Mouse (Mus musculus): ENCODE data around the gene Mroh2a. TPM values are rescaled to one million over a fixed set of nuclear protein-coding genes. Genes with fewer than 3 reads are reported as not detected.

Gene Mroh2a
- polyA plus RNA-seq, 1 experiment from 2014 or later: 0.68 TPM

DNA sequence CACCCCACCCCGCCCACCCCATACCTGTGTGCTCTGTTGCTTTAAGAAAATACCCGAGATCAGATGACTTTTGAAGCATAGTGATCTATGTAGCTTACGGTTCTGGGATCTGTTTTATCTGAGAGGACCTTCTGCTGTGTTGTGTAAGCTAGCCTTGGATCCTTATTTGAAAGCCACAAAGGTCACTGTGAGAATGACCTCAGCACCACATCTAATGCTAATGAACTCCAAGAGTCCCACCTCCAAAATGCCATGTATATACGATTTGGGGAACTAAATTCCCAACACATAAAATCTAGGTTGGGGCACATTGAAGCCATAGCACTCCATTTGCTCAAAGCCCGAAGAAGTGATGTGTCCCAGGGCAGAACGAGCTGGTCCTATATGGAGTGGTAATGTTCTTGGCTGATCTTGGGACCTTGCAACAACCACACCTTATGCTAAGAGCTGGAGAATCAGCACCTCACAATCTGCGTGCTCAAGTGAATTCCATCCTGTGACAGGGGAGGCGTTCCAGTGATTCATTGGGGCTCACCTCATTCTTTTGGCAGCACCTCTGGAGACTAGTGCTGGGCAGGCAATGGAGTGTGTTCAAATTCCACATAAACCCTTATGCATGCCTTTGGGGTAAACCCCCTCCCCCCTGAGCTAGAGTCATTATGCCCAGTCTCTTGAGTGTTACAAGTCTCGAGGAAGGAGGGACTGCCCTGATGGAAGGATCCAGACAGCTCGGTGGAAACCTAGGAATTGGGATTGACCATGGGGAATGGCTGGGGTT is 30.3 kb downstream of the Mroh2a start:
- no peaks in the 10 kb centered on the region for H3K27me3 ChIP-seq
- no peak overlapping the region for H3K27ac ChIP-seq (replicated peaks)
- peaks cover 17% of the 10 kb centered on the region; the same call in 1 of the 2 replicates for H3K4me1 ChIP-seq (replicated peaks)
- no peak overlapping the region for H3K4me3 ChIP-seq
- no peak overlapping the region for H3K4me2 ChIP-seq
- H3K9ac ChIP-seq: no peak overlapping the region
- no peak for ATAC-seq (ENCODE audit: low read depth)
- peaks cover 64% of the 10 kb centered on the region for H3K9me3 ChIP-seq
- peaks cover 30% of the 10 kb centered on the region for H3K36me3 ChIP-seq
- WGBS: 80% methylated on average over 10 of the region's 10 CpGs

DNA sequence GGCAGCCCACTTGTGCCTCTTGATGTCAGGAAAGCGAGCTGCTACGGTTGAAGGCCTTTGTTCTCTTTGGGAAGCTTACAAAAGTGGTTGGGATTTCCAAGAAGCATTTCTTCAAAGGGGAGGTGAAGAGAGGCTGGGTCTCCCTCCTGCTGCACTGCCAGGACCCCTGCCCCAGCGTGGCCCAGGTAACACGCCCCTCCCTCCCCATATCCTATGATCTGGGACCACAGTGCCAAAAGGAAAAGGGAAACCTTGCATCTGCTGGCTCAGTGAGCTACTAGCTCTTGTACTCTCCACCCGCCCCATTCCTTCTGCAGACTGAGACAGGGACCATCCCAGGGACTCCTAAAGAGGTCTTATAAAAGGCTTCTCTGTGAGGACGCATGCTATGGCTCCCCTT is 30.9 kb downstream of the Mroh2a start:
- no peak for ATAC-seq (ENCODE audit: low read depth)
- WGBS: 79% methylated on average over 6 of the region's 6 CpGs
- Histone ChIP-seq H3K4me2 (no peak overlapping the region), H3K4me3 (no peak overlapping the region), H3K9me3 (peaks cover 58% of the 10 kb centered on the region), H3K27me3 (no peaks in the 10 kb centered on the region), H3K9ac (no peak overlapping the region), H3K4me1 (replicated peaks) (peaks cover 23% of the 10 kb centered on the region), H3K36me3 (peaks cover 36% of the 10 kb centered on the region), H3K27ac (replicated peaks) (no peak overlapping the region)

DNA sequence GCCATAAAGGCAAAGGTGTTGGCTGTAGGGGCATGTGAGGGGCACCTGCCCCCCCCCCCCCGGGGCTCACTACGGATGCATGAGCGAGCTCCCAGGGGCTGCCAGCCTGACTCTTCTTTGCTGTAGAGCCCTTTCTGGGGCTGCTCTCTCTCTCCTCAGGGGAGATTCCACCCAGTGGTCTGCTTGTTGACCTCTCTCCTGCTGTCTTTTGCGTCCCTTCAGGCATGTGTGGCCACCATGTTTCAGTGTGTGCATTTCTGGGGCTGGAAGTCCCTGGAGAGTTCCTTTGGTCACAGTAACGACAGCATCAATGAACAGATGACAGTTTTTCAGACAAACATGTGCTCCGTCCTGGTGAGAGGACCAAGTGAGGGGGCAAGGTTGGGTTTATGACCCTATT is 31.6 kb downstream of the Mroh2a start:
- Histone ChIP-seq H3K27ac (replicated peaks) (no peak overlapping the region), H3K9me3 (peaks cover 51% of the 10 kb centered on the region), H3K36me3 (peaks cover 43% of the 10 kb centered on the region), H3K4me2 (no peak overlapping the region), H3K27me3 (no peaks in the 10 kb centered on the region), H3K4me1 (replicated peaks) (peaks cover 25% of the 10 kb centered on the region), H3K4me3 (no peak overlapping the region), H3K9ac (no peak overlapping the region)
- WGBS: 64% methylated on average over 6 of the region's 6 CpGs
- no peak for ATAC-seq (ENCODE audit: low read depth)

DNA sequence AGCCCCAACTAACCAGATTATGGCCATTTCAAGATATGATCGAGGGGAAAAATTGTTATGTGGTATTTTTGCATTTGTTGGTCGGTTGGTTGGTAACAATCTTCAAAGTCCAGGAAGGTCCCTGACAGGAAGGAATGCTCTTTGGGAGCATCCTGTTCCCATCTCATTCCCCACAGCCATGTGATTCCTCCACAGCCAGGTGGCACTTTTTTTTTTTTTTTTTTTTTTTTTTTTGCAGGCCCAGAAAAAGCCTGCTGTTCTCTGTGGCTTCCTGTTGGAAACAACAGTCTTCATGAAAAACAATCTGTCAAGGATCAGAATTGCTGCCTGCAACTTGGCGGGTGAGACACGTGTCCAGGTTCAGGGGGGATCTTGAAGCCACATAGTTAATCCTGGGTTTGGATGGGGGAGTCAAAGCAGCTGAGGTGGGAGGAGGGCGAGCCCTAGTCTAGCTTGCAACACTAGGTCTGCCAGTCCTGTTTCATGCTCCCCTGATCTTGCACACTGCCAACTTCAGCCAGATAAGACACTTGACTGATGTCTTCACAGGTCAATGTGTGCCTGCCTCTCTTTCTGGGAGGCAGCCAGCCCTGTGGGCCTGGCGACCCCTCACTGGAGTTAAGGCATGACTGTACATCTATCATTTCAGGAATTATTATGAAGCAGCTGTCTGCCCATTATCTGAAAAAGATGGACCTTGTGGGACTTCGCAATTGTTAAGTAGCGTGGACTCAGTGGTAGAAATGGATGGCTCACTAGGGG is 32.3 kb downstream of the Mroh2a start:
- H3K4me1 ChIP-seq (replicated peaks): peaks cover 25% of the 10 kb centered on the region
- H3K27ac ChIP-seq (replicated peaks): no peak overlapping the region
- H3K36me3 ChIP-seq: peaks cover 50% of the 10 kb centered on the region
- no peak overlapping the region for H3K4me2 ChIP-seq
- H3K9ac ChIP-seq: no peak overlapping the region
- no peak overlapping the region for H3K4me3 ChIP-seq
- H3K9me3 ChIP-seq: peaks cover 46% of the 10 kb centered on the region
- ATAC-seq (ENCODE audit: low read depth): peak; percentile 1; the same call in 1 of the 2 replicates
- no peaks in the 10 kb centered on the region for H3K27me3 ChIP-seq
- WGBS: 73% methylated on average over 8 of the region's 8 CpGs

DNA sequence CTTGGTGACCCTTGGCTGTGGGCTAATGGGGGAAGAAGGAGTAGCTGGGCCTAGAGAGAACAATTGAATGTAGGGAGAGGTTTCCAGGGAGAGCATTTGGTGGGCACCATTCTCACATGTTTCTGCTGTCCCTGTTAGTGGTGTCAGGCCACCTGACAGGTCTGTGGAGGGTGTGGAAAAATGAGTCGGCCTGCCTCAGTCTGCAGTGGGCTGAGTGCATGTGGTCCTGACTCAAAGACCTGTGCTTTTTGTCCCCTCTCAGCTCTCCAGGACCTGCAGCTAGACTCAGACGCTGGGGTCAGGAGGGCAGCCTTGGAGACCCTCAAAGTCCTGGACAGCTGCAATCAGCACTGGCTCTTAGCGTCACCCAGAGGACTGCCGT is 32.8 kb downstream of the Mroh2a start:
- H3K27ac ChIP-seq (replicated peaks): no peak overlapping the region
- peaks cover 56% of the 10 kb centered on the region for H3K36me3 ChIP-seq
- no peak overlapping the region for H3K9ac ChIP-seq
- ATAC-seq (ENCODE audit: low read depth): peak; percentile 2; the same call in 1 of the 2 replicates
- WGBS: 78% methylated on average over 4 of the region's 4 CpGs
- no peak overlapping the region for H3K4me2 ChIP-seq
- peaks cover 25% of the 10 kb centered on the region for H3K4me1 ChIP-seq (replicated peaks)
- no peaks in the 10 kb centered on the region for H3K27me3 ChIP-seq
- no peak overlapping the region for H3K4me3 ChIP-seq
- peaks cover 40% of the 10 kb centered on the region for H3K9me3 ChIP-seq

DNA sequence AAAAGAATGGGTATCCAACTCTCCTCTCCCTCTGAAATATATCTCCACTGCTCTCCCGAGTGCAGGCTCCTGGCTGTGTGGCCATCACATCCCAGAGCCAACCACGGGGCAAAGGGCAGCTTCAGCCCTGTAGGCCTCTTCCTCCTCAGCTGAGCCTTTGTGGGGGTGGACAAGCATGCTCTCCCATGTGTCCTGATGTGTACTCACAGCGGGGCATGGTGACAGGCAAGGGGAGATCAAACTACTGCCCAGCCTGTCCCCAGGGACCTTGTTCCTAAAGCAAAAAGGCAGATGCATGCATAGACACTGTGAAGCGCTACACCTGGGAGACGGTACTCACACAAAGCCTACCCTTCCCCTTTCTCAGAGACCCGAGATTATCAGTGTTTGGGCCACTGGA is 33.3 kb downstream of the Mroh2a start:
- ATAC-seq (ENCODE audit: low read depth): peak; percentile 3; the same call in 1 of the 2 replicates
- Histone ChIP-seq H3K27ac (replicated peaks) (no peak overlapping the region), H3K27me3 (no peaks in the 10 kb centered on the region), H3K4me2 (no peak overlapping the region), H3K36me3 (peaks cover 60% of the 10 kb centered on the region), H3K4me1 (replicated peaks) (peaks cover 25% of the 10 kb centered on the region), H3K9me3 (peaks cover 35% of the 10 kb centered on the region), H3K4me3 (no peak overlapping the region), H3K9ac (no peak overlapping the region)
- 81% methylated on average over 6 of the region's 6 CpGs for WGBS

DNA sequence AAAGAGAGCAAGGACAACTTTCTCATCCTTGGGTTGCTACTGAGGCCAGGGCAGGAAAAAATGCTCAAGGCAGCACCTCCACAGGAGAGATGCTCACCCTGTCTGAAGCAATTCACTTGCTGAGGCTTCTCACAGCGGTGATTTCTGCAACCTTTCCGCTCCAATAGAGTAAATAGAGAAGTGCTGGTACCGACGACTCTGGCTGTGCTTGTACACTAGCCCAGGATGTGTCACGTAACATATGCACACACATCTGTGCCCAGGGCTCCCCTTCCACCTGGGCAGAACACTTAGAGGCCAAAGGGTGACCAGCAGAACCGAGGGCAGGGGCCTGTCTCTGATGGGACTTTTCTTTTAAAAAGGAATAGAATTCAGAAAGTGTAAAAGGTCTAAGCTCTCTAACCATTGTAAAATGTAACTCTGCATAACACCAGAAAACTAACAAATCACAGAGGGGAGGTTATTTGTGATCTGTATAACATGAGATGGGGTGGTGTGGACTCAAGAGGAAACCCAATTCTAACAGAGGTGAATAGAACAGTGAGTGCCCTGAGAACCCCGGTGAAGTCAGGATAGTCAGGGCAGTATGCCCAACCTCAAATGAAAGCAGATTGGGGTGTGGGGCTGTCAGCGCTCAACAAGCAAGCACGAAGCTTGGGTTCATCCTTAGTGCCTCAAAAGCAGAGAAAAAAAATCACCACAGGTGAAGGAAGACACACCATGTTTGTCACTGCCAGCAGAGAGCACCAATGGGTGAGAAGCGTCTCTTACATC is 34.0 kb downstream of the Mroh2a start:
- Histone ChIP-seq H3K4me3 (no peak overlapping the region), H3K4me2 (no peak overlapping the region), H3K9ac (no peak overlapping the region), H3K27ac (replicated peaks) (no peak overlapping the region), H3K4me1 (replicated peaks) (peaks cover 25% of the 10 kb centered on the region), H3K9me3 (peaks cover 33% of the 10 kb centered on the region), H3K27me3 (no peaks in the 10 kb centered on the region), H3K36me3 (peaks cover 67% of the 10 kb centered on the region)
- 85% methylated on average over 10 of the region's 10 CpGs for WGBS
- ATAC-seq (ENCODE audit: low read depth): no peak

DNA sequence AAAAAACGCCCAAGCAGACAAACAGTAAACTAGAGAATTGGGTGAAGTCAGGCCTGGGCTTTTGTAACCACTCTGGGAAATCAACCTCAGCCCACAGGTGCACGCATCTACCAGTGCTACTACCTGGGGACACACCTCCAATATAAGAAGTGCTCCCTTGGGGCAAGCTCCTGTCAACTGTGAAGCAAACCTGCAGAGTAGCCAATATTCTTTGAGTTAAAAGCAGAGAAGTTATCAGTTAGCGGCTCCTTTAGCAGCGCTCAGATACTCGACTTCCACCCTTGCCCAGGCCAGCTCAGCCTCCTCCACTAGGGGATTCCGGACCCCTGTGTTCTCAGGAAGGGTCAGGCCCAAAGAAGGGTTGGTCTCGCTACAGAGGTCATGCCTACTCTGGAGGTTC is 34.9 kb downstream of the Mroh2a start:
- ATAC-seq (ENCODE audit: low read depth): no peak
- Histone ChIP-seq H3K4me3 (no peak overlapping the region), H3K36me3 (peaks cover 76% of the 10 kb centered on the region), H3K9me3 (peaks cover 24% of the 10 kb centered on the region), H3K27ac (replicated peaks) (no peak overlapping the region), H3K4me2 (no peak overlapping the region), H3K9ac (no peak overlapping the region), H3K4me1 (replicated peaks) (peaks cover 25% of the 10 kb centered on the region), H3K27me3 (no peaks in the 10 kb centered on the region)
- 85% methylated on average over 7 of the region's 7 CpGs for WGBS

DNA sequence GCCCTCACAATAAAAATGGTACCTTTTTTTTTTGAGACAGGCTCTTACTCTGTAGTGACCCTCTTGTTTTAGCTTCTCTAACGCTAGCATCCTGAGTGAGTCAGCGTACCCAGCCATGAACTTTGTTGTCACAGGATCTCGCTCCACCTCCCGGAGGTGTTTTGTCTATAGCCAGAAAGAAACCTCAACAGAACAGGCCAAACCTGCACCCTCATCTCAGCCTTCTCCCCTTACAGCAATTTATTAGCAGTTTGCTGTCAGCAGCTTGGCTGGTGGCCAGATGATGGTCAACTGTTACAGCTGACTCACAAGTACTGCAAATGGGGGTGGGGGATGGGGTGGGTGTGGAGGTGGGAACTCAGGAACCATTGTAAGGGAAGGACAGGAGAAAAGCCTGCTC is 35.5 kb downstream of the Mroh2a start:
- no peaks in the 10 kb centered on the region for H3K27me3 ChIP-seq
- H3K4me1 ChIP-seq (replicated peaks): peaks cover 25% of the 10 kb centered on the region
- H3K4me3 ChIP-seq: no peak overlapping the region
- no peak overlapping the region for H3K4me2 ChIP-seq
- ATAC-seq (ENCODE audit: low read depth): no peak
- H3K9ac ChIP-seq: no peak overlapping the region
- 77% methylated on average over 4 of the region's 4 CpGs for WGBS
- no peak overlapping the region for H3K27ac ChIP-seq (replicated peaks)
- H3K9me3 ChIP-seq: peaks cover 19% of the 10 kb centered on the region
- peaks cover 82% of the 10 kb centered on the region for H3K36me3 ChIP-seq

DNA sequence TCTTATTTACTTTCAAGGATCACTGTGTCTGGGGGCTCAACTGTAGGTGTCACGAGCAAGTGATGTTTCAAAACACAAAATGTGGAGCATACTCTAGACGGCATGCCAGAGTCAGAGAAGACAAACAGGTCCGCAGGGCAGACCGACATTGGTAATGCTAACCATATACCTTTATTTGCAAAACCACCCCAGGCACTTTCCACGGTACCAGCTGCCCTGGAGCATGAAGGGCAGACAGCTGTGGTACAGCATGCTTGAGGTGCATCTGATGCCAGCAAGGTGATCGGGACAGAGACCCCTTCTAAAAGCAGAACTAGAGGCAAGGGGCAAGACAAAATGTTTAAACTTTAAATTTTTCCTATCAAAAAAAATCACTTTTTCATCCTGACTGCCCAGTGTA is 36.2 kb downstream of the Mroh2a start:
- H3K9ac ChIP-seq: no peak overlapping the region
- no peak overlapping the region for H3K27ac ChIP-seq (replicated peaks)
- H3K27me3 ChIP-seq: no peaks in the 10 kb centered on the region
- 79% methylated on average over 6 of the region's 6 CpGs for WGBS
- no peak for ATAC-seq (ENCODE audit: low read depth)
- no peak overlapping the region for H3K4me3 ChIP-seq
- H3K4me1 ChIP-seq (replicated peaks): peaks cover 25% of the 10 kb centered on the region
- H3K4me2 ChIP-seq: no peak overlapping the region
- H3K9me3 ChIP-seq: peaks cover 12% of the 10 kb centered on the region
- H3K36me3 ChIP-seq: peaks cover 89% of the 10 kb centered on the region

DNA sequence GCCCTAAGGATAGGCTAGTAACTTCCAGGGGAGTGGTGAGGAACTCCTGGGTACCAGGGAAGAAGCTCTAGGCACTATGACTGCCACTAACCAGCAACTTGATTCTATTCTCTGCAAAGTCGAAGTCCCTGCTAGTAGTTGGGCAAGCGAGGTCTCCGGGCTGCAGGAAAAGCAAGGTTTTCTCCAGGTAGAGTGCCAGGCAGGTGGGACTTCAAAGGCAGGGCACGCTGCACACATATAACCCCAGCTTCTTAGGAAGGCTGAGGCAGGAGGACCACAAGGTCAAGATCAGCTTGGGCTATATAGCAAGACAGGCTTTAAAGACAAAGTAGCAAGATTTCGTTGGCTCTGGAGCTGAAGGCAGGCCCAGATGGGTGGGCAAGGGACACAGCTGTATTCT is 37.0 kb downstream of the Mroh2a start:
- WGBS: 92% methylated on average over 5 of the region's 5 CpGs
- no peak overlapping the region for H3K9ac ChIP-seq
- peaks cover 25% of the 10 kb centered on the region for H3K4me1 ChIP-seq (replicated peaks)

More for the DNA sequence above, 37.0 kb downstream of the Mroh2a start:
- peaks cover 97% of the 10 kb centered on the region for H3K36me3 ChIP-seq
- no peak overlapping the region for H3K4me2 ChIP-seq
- no peaks in the 10 kb centered on the region for H3K27me3 ChIP-seq
- H3K4me3 ChIP-seq: no peak overlapping the region
- H3K27ac ChIP-seq (replicated peaks): no peak overlapping the region
- ATAC-seq (ENCODE audit: low read depth): no peak
- H3K9me3 ChIP-seq: 0 out of 2 replicates have a peak, but pooled peaks cover 5% of the 10 kb centered on the region

Measured in neural tube, embryonic 13.5 days (tissue).